Mouse (Mus musculus) midbrain, embryonic 13.5 days (tissue): Measurements from ENCODE around the gene Nfkbib. TPM values are rescaled to one million over a fixed set of nuclear protein-coding genes. Genes with fewer than 3 reads are reported as not detected.

Experiments used
- ATAC-seq: fragments of 200-750 bp; cut with Nextera tagmentation; 2 replicates; pipeline ENCODE4 v1.8.0; 2017; ENCODE audit warnings: mild to moderate bottlenecking, moderate TSS enrichment, moderate library complexity
- H3K27ac ChIP-seq: fragments of 300-500 bp; sonication (generic); 2 replicates; pipeline ENCODE4 v1.5.1; 2015; ENCODE audit warnings: inconsistent platforms, mild to moderate bottlenecking, moderate library complexity
- H3K27me3 ChIP-seq: fragments of 300-500 bp; sonication (generic); 2 replicates; pipeline ENCODE4 v1.6.1; 2015; ENCODE audit warnings: mild to moderate bottlenecking, inconsistent platforms
- H3K36me3 ChIP-seq: fragments of 300-500 bp; sonication (generic); 2 replicates; pipeline ENCODE4 v1.6.1; 2015; ENCODE audit warnings: mild to moderate bottlenecking, inconsistent platforms
- H3K4me1 ChIP-seq: fragments of 300-500 bp; sonication (generic); replicated peaks from 2 replicates; pipeline ENCODE4 v1.6.1; 2015; ENCODE audit warnings: inconsistent platforms
- H3K4me2 ChIP-seq: fragments of 300-500 bp; sonication (generic); replicated peaks from 2 replicates; pipeline ENCODE4 v1.6.1; 2015; ENCODE audit warnings: moderate library complexity, mild to moderate bottlenecking, inconsistent platforms
- H3K4me3 ChIP-seq: fragments of 300-500 bp; sonication (generic); replicated peaks from 2 replicates; pipeline ENCODE4 v1.5.1; 2015; ENCODE audit warnings: mild to moderate bottlenecking, inconsistent platforms
- H3K9ac ChIP-seq: fragments of 300-500 bp; sonication (generic); replicated peaks from 2 replicates; pipeline ENCODE4 v1.6.1; 2015; ENCODE audit warnings: mild to moderate bottlenecking, inconsistent platforms
- H3K9me3 ChIP-seq: fragments of 300-500 bp; sonication (generic); 2 replicates; pipeline ENCODE4 v1.6.1; 2016; ENCODE audit warnings: mild to moderate bottlenecking, inconsistent platforms
- WGBS: fragments of 180-500 bp; shearing (Covaris S2); methylation state at CpG from one replicate; pipeline ENCODE4 v1.1.7; 2015; 5-methylcytosine and 5-hydroxymethylcytosine counted together
- polyA plus RNA-seq: library from polyadenylated mRNA; unstranded; fragments of >200 nt; fragmentation: Nextera tagmentation; extraction: Ambion mirVana; gene quantifications from 2 replicates; pipeline ENCODE4 v1.2.1, GENCODE M21; 2015

Nfkbib gene
- polyA plus RNA-seq, 1 experiment from 2014 or later, result 56.7 TPM

GRCm38 (mm10) chr7:28758623-28759022, 8.7 kb downstream of the Nfkbib start:
- ATAC-seq, result no peak
- Histone ChIP-seq H3K9ac (no peak overlapping the region), H3K36me3 (peaks cover 59% of the 10 kb centered on the region), H3K4me1 (peaks cover 8% of the 10 kb centered on the region; the same call in 1 of the 2 replicates), H3K27ac (no peak overlapping the region), H3K9me3 (no peaks in the 10 kb centered on the region), H3K4me3 (no peak overlapping the region), H3K27me3 (peaks cover 12% of the 10 kb centered on the region), H3K4me2 (no peak overlapping the region)
- WGBS, result 76% methylated on average over 13 of the region's 13 CpGs

GRCm38 (mm10) chr7:28756079-28756478, 11.2 kb downstream of the Nfkbib start, which contains the start of gene Ccer2:
Gene Ccer2 (plus strand): TSS chr7:28756174.
- H3K4me1 ChIP-seq, result peaks cover 8% of the 10 kb centered on the region; the same call in 1 of the 2 replicates
- no peak within 1 kb of the TSS for H3K27ac ChIP-seq
- 0 out of 2 replicates have a peak within 1 kb of the TSS, but pooled peaks have one; percentile 6 for H3K4me3 ChIP-seq
- H3K9me3 ChIP-seq, result no peaks in the 10 kb centered on the region
- ATAC-seq, result peak; percentile 38; the same call in 1 of the 2 replicates
- peaks cover 12% of the 10 kb centered on the region for H3K27me3 ChIP-seq
- 4% methylated on average over 17 of the region's 17 CpGs for WGBS
- H3K36me3 ChIP-seq, result peaks cover 46% of the 10 kb centered on the region
- H3K9ac ChIP-seq, result peak within 1 kb of the TSS; percentile 46
- peak within 1 kb of the TSS; percentile 42 for H3K4me2 ChIP-seq

- Histone ChIP-seq H3K27ac (no peak overlapping the region), H3K4me1 (no peaks in the 10 kb centered on the region), H3K9me3 (no peaks in the 10 kb centered on the region), H3K4me2 (no peak overlapping the region), H3K4me3 (no peak overlapping the region), H3K27me3 (no peaks in the 10 kb centered on the region), H3K9ac (no peak overlapping the region), H3K36me3 (peaks cover 48% of the 10 kb centered on the region)
- WGBS, result 94% methylated on average over 7 of the region's 7 CpGs
- no peak for ATAC-seq
Observed at GRCm38 (mm10) chr7:28749935-28750334, 17.4 kb downstream of the Nfkbib start.

GRCm38 (mm10) chr7:28741709-28742438, 25.4 kb downstream of the Nfkbib start, which contains the start of the genes Mrps12 and Sars2:
Gene Mrps12 (minus strand): TSS chr7:28741820.
Gene Sars2 (plus strand): TSS chr7:28741992.
- no peaks in the 10 kb centered on the region for H3K27me3 ChIP-seq
- H3K4me3 ChIP-seq, result peak within 1 kb of the TSS; percentile 67
- H3K4me2 ChIP-seq, result peak within 1 kb of the TSS; percentile 86
- under 1% methylated on average over 39 of the region's 39 CpGs for WGBS
- no peaks in the 10 kb centered on the region for H3K9me3 ChIP-seq
- H3K9ac ChIP-seq, result peak within 1 kb of the TSS; percentile 88
- peak; percentile 99 for ATAC-seq
- peaks cover 14% of the 10 kb centered on the region for H3K4me1 ChIP-seq
- peaks cover 46% of the 10 kb centered on the region for H3K36me3 ChIP-seq
- H3K27ac ChIP-seq, result peak within 1 kb of the TSS; percentile 83

- Histone ChIP-seq H3K9ac (peak overlapping the region; percentile 88), H3K4me1 (peaks cover 14% of the 10 kb centered on the region), H3K36me3 (peaks cover 47% of the 10 kb centered on the region), H3K27me3 (no peaks in the 10 kb centered on the region), H3K4me3 (peak overlapping the region; percentile 67), H3K4me2 (peak overlapping the region; percentile 86), H3K27ac (peak overlapping the region; percentile 63), H3K9me3 (no peaks in the 10 kb centered on the region)
- WGBS, result 2% methylated on average over 13 of the region's 13 CpGs
- ATAC-seq, result peak; percentile 29
Observed at GRCm38 (mm10) chr7:28741368-28741708, 26.0 kb downstream of the Nfkbib start.

GRCm38 (mm10) chr7:28740949-28741348, 26.4 kb downstream of the Nfkbib start:
- no peak for ATAC-seq
- H3K9me3 ChIP-seq, result no peaks in the 10 kb centered on the region
- WGBS, result 42% methylated on average over 9 of the region's 9 CpGs
- peak overlapping the region; percentile 86 for H3K4me2 ChIP-seq
- peak overlapping the region; percentile 67 for H3K4me3 ChIP-seq
- H3K27ac ChIP-seq, result peak overlapping the region; percentile 63
- peaks cover 47% of the 10 kb centered on the region for H3K36me3 ChIP-seq
- H3K27me3 ChIP-seq, result no peaks in the 10 kb centered on the region
- H3K4me1 ChIP-seq, result peaks cover 14% of the 10 kb centered on the region
- peak overlapping the region; percentile 88 for H3K9ac ChIP-seq

- no peak for ATAC-seq
- no peak overlapping the region for H3K9ac ChIP-seq
- no peaks in the 10 kb centered on the region for H3K27me3 ChIP-seq
- peaks cover 14% of the 10 kb centered on the region for H3K4me1 ChIP-seq
- no peak overlapping the region for H3K4me3 ChIP-seq
- no peaks in the 10 kb centered on the region for H3K9me3 ChIP-seq
- H3K27ac ChIP-seq, result no peak overlapping the region
- H3K36me3 ChIP-seq, result peaks cover 46% of the 10 kb centered on the region
- H3K4me2 ChIP-seq, result no peak overlapping the region
- 96% methylated on average over 21 of the region's 21 CpGs for WGBS
Observed at GRCm38 (mm10) chr7:28739829-28740228, 27.5 kb downstream of the Nfkbib start.

GRCm38 (mm10) chr7:28735701-28736100, 31.6 kb downstream of the Nfkbib start:
- Histone ChIP-seq H3K36me3 (peaks cover 40% of the 10 kb centered on the region), H3K9me3 (no peaks in the 10 kb centered on the region), H3K27ac (no peak overlapping the region), H3K4me2 (no peak overlapping the region), H3K27me3 (peaks cover 18% of the 10 kb centered on the region), H3K4me1 (peaks cover 12% of the 10 kb centered on the region), H3K9ac (no peak overlapping the region), H3K4me3 (no peak overlapping the region)
- no peak for ATAC-seq
- WGBS, result 86% methylated on average over 6 of the region's 6 CpGs

GRCm38 (mm10) chr7:28733211-28733610, 34.1 kb downstream of the Nfkbib start:
- H3K9ac ChIP-seq, result peak overlapping the region; percentile 57; the same call in 1 of the 2 replicates
- peak; percentile 19; the same call in 1 of the 2 replicates for ATAC-seq

GRCm38 (mm10) chr7:28732341-28733142, 34.8 kb downstream of the Nfkbib start:
- peaks cover 11% of the 10 kb centered on the region for H3K4me1 ChIP-seq
- H3K9ac ChIP-seq, result peak overlapping the region; percentile 57
- peaks cover 18% of the 10 kb centered on the region for H3K27me3 ChIP-seq
- peak overlapping the region; percentile 45 for H3K4me3 ChIP-seq
- WGBS, result 4% methylated on average over 58 of the region's 58 CpGs
- H3K27ac ChIP-seq, result no peak overlapping the region
- ATAC-seq, result peak; percentile 83
- H3K4me2 ChIP-seq, result peak overlapping the region; percentile 64
- H3K9me3 ChIP-seq, result no peaks in the 10 kb centered on the region
- H3K36me3 ChIP-seq, result peaks cover 18% of the 10 kb centered on the region

More at GRCm38 (mm10) chr7:28733211-28733610, 34.1 kb downstream of the Nfkbib start:
- Histone ChIP-seq H3K9me3 (no peaks in the 10 kb centered on the region), H3K4me2 (peak overlapping the region; percentile 64), H3K27ac (no peak overlapping the region), H3K4me3 (peak overlapping the region; percentile 45), H3K27me3 (peaks cover 18% of the 10 kb centered on the region), H3K4me1 (peaks cover 11% of the 10 kb centered on the region), H3K36me3 (peaks cover 23% of the 10 kb centered on the region)
- WGBS, result 9% methylated on average over 11 of the region's 11 CpGs

- no peaks in the 10 kb centered on the region for H3K9me3 ChIP-seq
- H3K36me3 ChIP-seq, result no peaks in the 10 kb centered on the region
- 53% methylated on average over 10 of the region's 10 CpGs for WGBS
- H3K4me1 ChIP-seq, result peaks cover 10% of the 10 kb centered on the region
- no peak for ATAC-seq
- no peak overlapping the region for H3K4me2 ChIP-seq
- H3K27ac ChIP-seq, result no peak overlapping the region
- no peak overlapping the region for H3K4me3 ChIP-seq
- H3K9ac ChIP-seq, result no peak overlapping the region
- H3K27me3 ChIP-seq, result peaks cover 13% of the 10 kb centered on the region
Observed at GRCm38 (mm10) chr7:28727649-28728340, 39.5 kb downstream of the Nfkbib start.
